Mouse (Mus musculus) cerebellum, adult 9-10 months (tissue): Measurements from ENCODE around the gene 1700020L24Rik.

ENCODE experiments used
- DNase-seq: peaks from one replicate; pipeline ENCODE4 v3.0.0; 2022

The 1700020L24Rik gene

GRCm38 (mm10) chr11:83441235-83441634, 3.8 kb downstream of the 1700020L24Rik start:
- no peak for DNase-seq

GRCm38 (mm10) chr11:83442596-83443267, 5.3 kb downstream of the 1700020L24Rik start:
- peak; percentile 91 for DNase-seq

- no peak for DNase-seq
These were observed 6.3 kb downstream of the 1700020L24Rik start for GRCm38 (mm10) chr11:83443824-83444223.

GRCm38 (mm10) chr11:83445001-83445400, 7.5 kb downstream of the 1700020L24Rik start:
- DNase-seq = no peak

GRCm38 (mm10) chr11:83447612-83448011, 10.1 kb downstream of the 1700020L24Rik start:
- DNase-seq = no peak

- no peak for DNase-seq
These were observed 10.8 kb downstream of the 1700020L24Rik start for GRCm38 (mm10) chr11:83448021-83448926.

- no peak for DNase-seq
These were observed 11.4 kb downstream of the 1700020L24Rik start for GRCm38 (mm10) chr11:83448927-83449236.

GRCm38 (mm10) chr11:83449298-83449697, 11.8 kb downstream of the 1700020L24Rik start:
- DNase-seq = no peak

GRCm38 (mm10) chr11:83450550-83450949, 13.1 kb downstream of the 1700020L24Rik start:
- DNase-seq = no peak

GRCm38 (mm10) chr11:83451281-83451680, 13.8 kb downstream of the 1700020L24Rik start:
- DNase-seq = no peak

- DNase-seq = no peak
These were observed 17.1 kb downstream of the 1700020L24Rik start for GRCm38 (mm10) chr11:83454548-83454947.

GRCm38 (mm10) chr11:83455608-83456007, 18.1 kb downstream of the 1700020L24Rik start:
- no peak for DNase-seq

- no peak for DNase-seq
These were observed 19.8 kb downstream of the 1700020L24Rik start for GRCm38 (mm10) chr11:83457257-83457656.

GRCm38 (mm10) chr11:83457912-83458601, 20.6 kb downstream of the 1700020L24Rik start:
- no peak for DNase-seq

GRCm38 (mm10) chr11:83461462-83462027, 24.1 kb downstream of the 1700020L24Rik start:
- DNase-seq = no peak

- DNase-seq = no peak
These were observed 25.3 kb downstream of the 1700020L24Rik start, which contains the start of gene Mmp28 for GRCm38 (mm10) chr11:83462711-83463244. Gene Mmp28 (minus strand): TSS chr11:83463071.

GRCm38 (mm10) chr11:83465976-83466375, 28.5 kb downstream of the 1700020L24Rik start:
- DNase-seq = peak; percentile 90

- peak; percentile 54 for DNase-seq
These were observed 29.7 kb downstream of the 1700020L24Rik start for GRCm38 (mm10) chr11:83467120-83467652.

GRCm38 (mm10) chr11:83468765-83469164, 31.3 kb downstream of the 1700020L24Rik start:
- DNase-seq = no peak

GRCm38 (mm10) chr11:83471766-83472165, 34.3 kb downstream of the 1700020L24Rik start:
- peak; percentile 28 for DNase-seq

GRCm38 (mm10) chr11:83472324-83473234, 35.1 kb downstream of the 1700020L24Rik start, which contains the start of gene Taf15:
Gene Taf15 (plus strand): TSS chr11:83473086.
- peak; percentile 99 for DNase-seq
